Mouse (Mus musculus): ENCODE data around the gene Lmbr1l. TPM values are rescaled to one million over a fixed set of nuclear protein-coding genes. Genes with fewer than 3 reads are reported as not detected.

Gene Lmbr1l
- total and polyA plus RNA-seq, 3 experiments, result 23.4 to 30.4 (median 27.9) TPM

- Histone ChIP-seq H3K9me3 (replicated peaks; ENCODE audit: low read length) (peaks cover 6% of the 10 kb centered on the region), H3K27me3 (replicated peaks) (peaks cover 1% of the 10 kb centered on the region), H3K4me1 (ENCODE audit: control insufficient read depth in 1 of 2, insufficient read depth in 2 of 2) (peaks cover 0 to 3% of the 10 kb centered on the region in 2 experiments; a peak in 2 of 4 replicates), H3K36me3 (replicated peaks in 1 of 2; ENCODE audit: control insufficient read depth in 1 of 2, insufficient read depth in 1 of 2, low read length in 1 of 2) (peaks cover 0 to 1% of the 10 kb centered on the region in 2 experiments), H3K27ac (ENCODE audit: insufficient read depth, low read depth) (no peak overlapping the region), H3K4me2 (ENCODE audit: insufficient read depth, low read depth, poor library complexity, severe bottlenecking) (no peak overlapping the region), H3K79me2 (replicated peaks; ENCODE audit: control insufficient read depth, extremely low read depth, insufficient read depth, poor library complexity, severe bottlenecking) (no peaks in the 10 kb centered on the region), H3K4me3 (replicated peaks in 1 of 3; ENCODE audit: low read depth in 2 of 3, low read length in 2 of 3, poor library complexity in 1 of 3) (no peak overlapping the region), H3K9ac (ENCODE audit: insufficient read depth, low read depth) (no peak overlapping the region)
- TF ChIP-seq GABPA (IDR thresholded peaks at IDR 0.05; ENCODE audit: insufficient replicate concordance, low read depth, low read length) (no peak), ZNF384 (IDR thresholded peaks at IDR 0.05; ENCODE audit: low read depth, low read length) (no peak), NRF1 (IDR thresholded peaks at IDR 0.05; ENCODE audit: low read depth, low read length) (no peak), CHD1 (IDR thresholded peaks at IDR 0.05; ENCODE audit: low read depth, low read length) (no peak), UBTF (IDR thresholded peaks at IDR 0.05; ENCODE audit: low read depth, low read length) (no peak), MAX (IDR thresholded peaks at IDR 0.05; ENCODE audit: low read length) (no peak), CTCF (conservative IDR thresholded peaks at IDR 0.05 in 1 of 2, IDR thresholded peaks at IDR 0.05 in 1 of 2; ENCODE audit: low read depth in 2 of 2, low read length in 2 of 2) (no peak), E2F4 (IDR thresholded peaks at IDR 0.05; ENCODE audit: insufficient replicate concordance, low read depth, low read length) (no peak), HCFC1 (IDR thresholded peaks at IDR 0.05; ENCODE audit: low read depth, low read length) (no peak), EP300 (IDR thresholded peaks at IDR 0.05; ENCODE audit: low read length) (no peak), NELFE (IDR thresholded peaks at IDR 0.05; ENCODE audit: low read depth, low read length) (no peak), ETS1 (conservative IDR thresholded peaks at IDR 0.05; ENCODE audit: low read depth, low read length) (no peak), RAD21 (IDR thresholded peaks at IDR 0.05; ENCODE audit: low read depth, low read length) (no peak), JUN (IDR thresholded peaks at IDR 0.05; ENCODE audit: insufficient read depth, low read depth, low read length) (no peak), MAFK (IDR thresholded peaks at IDR 0.05; ENCODE audit: insufficient replicate concordance, low read length) (no peak), IRF4 (IDR thresholded peaks at IDR 0.05; ENCODE audit: low read depth, low read length) (no peak)
- DNase-seq (ENCODE audit: extremely low read depth), result no peak
- in situ Hi-C loops (cut with MboI; ENCODE audit: low pct_ligation_motif_present, low pct_unique_long_range_greater_than_20kb, low sequenced_read_pairs) (no loop called here), dilution Hi-C loops (cut with MboI; ENCODE audit: extremely low pct_ligation_motif_present, extremely low pct_unique_long_range_greater_than_20kb, low sequenced_read_pairs) (no loop called here)
Measured at GRCm38 (mm10) chr15:98891198-98891742, 26.8 kb downstream of the Lmbr1l start.

GRCm38 (mm10) chr15:98887526-98887925 is 30.5 kb downstream of the Lmbr1l start:
- no peaks in the 10 kb centered on the region for H3K79me2 ChIP-seq (replicated peaks; ENCODE audit: control insufficient read depth, extremely low read depth, insufficient read depth, poor library complexity, severe bottlenecking)
- dilution Hi-C loops (cut with MboI; ENCODE audit: extremely low pct_ligation_motif_present, extremely low pct_unique_long_range_greater_than_20kb, low sequenced_read_pairs), result no loop called here
- no peak overlapping the region for H3K4me2 ChIP-seq (ENCODE audit: insufficient read depth, low read depth, poor library complexity, severe bottlenecking)

More at GRCm38 (mm10) chr15:98887526-98887925, 30.5 kb downstream of the Lmbr1l start:
- no peaks in the 10 kb centered on the region for H3K36me3 ChIP-seq (replicated peaks in 1 of 2; ENCODE audit: control insufficient read depth in 1 of 2, insufficient read depth in 1 of 2, low read length in 1 of 2)
- no peak for DNase-seq (ENCODE audit: extremely low read depth)
- H3K27ac ChIP-seq (ENCODE audit: insufficient read depth, low read depth), result no peak overlapping the region
- no peak for TF ChIP-seq E2F4 (IDR thresholded peaks at IDR 0.05; ENCODE audit: insufficient replicate concordance, low read depth, low read length)
- no peak for TF ChIP-seq JUND (conservative IDR thresholded peaks at IDR 0.05; ENCODE audit: low read depth, low read length)
- H3K9me3 ChIP-seq (replicated peaks; ENCODE audit: low read length), result no peaks in the 10 kb centered on the region
- H3K4me3 ChIP-seq (replicated peaks in 1 of 3; ENCODE audit: low read depth in 2 of 3, low read length in 2 of 3, poor library complexity in 1 of 3), result no peak overlapping the region
- in situ Hi-C loops (cut with MboI; ENCODE audit: low pct_ligation_motif_present, low pct_unique_long_range_greater_than_20kb, low sequenced_read_pairs), result loop anchor here (5.0 kb wide), 1 partner anchor 105 kb away; no protein-coding TSS in a partner anchor
- H3K4me1 ChIP-seq (ENCODE audit: control insufficient read depth in 1 of 2, insufficient read depth in 2 of 2), result no peaks in the 10 kb centered on the region
- H3K27me3 ChIP-seq (replicated peaks), result peaks cover 1% of the 10 kb centered on the region
- no peak overlapping the region for H3K9ac ChIP-seq (ENCODE audit: insufficient read depth, low read depth)

All from CH12.LX (cell line).